Mouse (Mus musculus) brain, embryonic 14.5 days (tissue): ENCODE results near the gene BC030499. TPM values are rescaled to one million over a fixed set of nuclear protein-coding genes. Genes with fewer than 3 reads are reported as not detected.
"Not testable (repeated sequence)": the region's sequence is repeated elsewhere in the genome, so short reads cannot be mapped to it uniquely, and the experiment has no call there.

Experiments used
- DNase-seq: peaks from one replicate; pipeline ENCODE4 v3.0.0-alpha.2; 2011; ENCODE audit warnings: low read depth
- CTCF ChIP-seq: fragments of 200-500 bp; IDR thresholded peaks from 2 replicates; pipeline ENCODE4 v1.5.1; 2012; ENCODE audit warnings: inconsistent platforms, mild to moderate bottlenecking, moderate library complexity, borderline replicate concordance; ENCODE audit not compliant: insufficient read depth, insufficient read length; ENCODE audit errors: extremely low read depth
- POLR2A ChIP-seq: fragments of 200-500 bp; IDR thresholded peaks from 2 replicates; pipeline ENCODE4 v1.6.1; 2012; ENCODE audit warnings: mild to moderate bottlenecking, inconsistent platforms, borderline replicate concordance; ENCODE audit not compliant: poor library complexity, insufficient read depth, insufficient read length, severe bottlenecking; ENCODE audit errors: extremely low read depth
- polyA plus RNA-seq: library from polyadenylated mRNA; depleted of rRNA; stranded (reverse); fragments of >200 nt; gene quantifications from 2 replicates; pipeline ENCODE4 v1.2.3, GENCODE M21; 2012

The BC030499 gene
- polyA plus RNA-seq, 1 experiment: 0.49 TPM

GRCm38 (mm10) chr11:78275596-78275995 is 15.0 kb upstream of the BC030499 start:
- DNase-seq: no peak
- TF ChIP-seq POLR2A: no peak
- TF ChIP-seq CTCF: no peak

GRCm38 (mm10) chr11:78276169-78276568 is 14.5 kb upstream of the BC030499 start:
- DNase-seq: not testable (repeated sequence)
- peak; percentile 21; the same call in 1 of the 2 replicates for TF ChIP-seq CTCF

DNA sequence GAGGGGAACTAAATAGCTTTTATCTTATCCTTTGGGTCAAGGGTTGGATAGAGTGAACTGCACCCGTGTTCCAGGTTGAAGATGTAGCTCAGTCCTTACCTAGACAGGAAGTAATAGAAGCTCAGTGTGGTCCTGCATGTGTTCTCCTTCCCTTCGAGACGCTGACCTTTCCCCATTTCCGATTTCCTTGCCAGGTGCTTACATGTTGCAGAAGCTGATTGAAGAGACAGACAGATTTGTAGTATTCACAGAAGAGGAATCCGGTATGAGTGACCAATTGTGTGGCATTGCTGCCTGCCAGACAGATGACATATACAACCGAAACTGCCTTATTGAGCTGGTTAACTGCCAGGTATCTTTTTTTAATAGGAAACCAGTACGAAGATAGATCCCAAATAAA is 11.8 kb upstream of the BC030499 start:
- TF ChIP-seq POLR2A: no peak
- no peak for TF ChIP-seq CTCF
- no peak for DNase-seq

DNA sequence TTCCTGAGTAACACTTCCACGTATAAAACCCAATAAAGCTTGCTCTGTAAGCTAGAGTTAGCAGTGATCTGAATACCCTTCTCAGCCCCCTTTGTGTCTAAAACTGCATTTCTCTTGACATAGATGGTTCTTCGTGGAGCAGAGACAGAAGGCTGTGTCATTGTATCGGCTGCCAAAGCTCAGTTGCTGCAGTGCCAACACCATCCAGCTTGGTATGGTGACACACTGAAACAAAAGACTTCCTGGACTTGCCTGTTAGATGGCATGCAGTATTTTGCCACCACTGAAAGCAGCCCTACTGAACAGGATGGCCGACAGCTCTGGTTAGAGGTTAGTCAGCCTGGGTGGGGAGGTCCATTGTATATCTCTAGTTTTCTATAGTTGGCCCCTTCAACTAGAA is 11.1 kb upstream of the BC030499 start:
- TF ChIP-seq CTCF: no peak
- TF ChIP-seq POLR2A: no peak
- peak; percentile 5 for DNase-seq

GRCm38 (mm10) chr11:78289146-78289763 is 1.4 kb upstream of the BC030499 start:
- DNase-seq: no peak
- no peak for TF ChIP-seq POLR2A
- no peak for TF ChIP-seq CTCF

DNA sequence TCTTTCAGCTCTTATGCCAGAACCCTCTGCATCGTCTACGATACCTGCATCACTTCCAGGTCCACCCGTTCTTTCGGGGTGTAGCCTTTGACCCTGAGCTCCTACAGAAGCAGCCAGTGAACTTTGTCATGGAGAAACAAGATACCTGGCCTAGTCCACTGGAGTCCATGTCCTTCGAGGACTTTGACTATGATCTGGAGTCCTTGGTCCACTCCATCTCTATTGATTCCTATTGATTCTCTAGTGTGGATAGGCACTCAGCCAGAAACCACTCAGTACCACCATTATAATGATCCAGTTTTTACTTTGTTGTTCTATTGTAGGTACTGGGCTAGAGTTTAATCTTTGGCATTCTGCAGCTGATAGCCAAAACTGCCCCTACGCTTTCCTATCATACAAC is 3.9 kb downstream of the BC030499 start:
- no peak for DNase-seq
- TF ChIP-seq POLR2A: no peak
- no peak for TF ChIP-seq CTCF

DNA sequence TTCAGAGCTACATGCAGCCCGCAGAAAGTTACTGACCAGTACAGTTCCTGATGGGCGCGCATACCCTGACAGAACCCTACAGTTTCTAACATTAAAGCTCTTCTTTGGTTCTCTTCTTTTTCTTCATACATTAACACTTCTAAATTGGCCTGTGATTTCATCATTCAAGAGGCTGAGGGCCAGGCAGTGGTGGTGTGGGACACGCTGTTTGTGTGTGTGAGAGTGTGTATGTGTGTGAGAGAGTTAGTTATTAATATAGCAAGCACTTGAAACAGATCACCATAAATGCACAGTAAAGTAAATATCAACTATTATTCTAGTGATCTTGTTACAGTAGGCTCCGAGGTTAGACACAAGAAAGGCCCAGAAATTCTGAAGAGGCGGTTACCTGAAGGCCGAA is 10.3 kb downstream of the BC030499 start:
- TF ChIP-seq CTCF: no peak
- TF ChIP-seq POLR2A: no peak
- DNase-seq: no peak

DNA sequence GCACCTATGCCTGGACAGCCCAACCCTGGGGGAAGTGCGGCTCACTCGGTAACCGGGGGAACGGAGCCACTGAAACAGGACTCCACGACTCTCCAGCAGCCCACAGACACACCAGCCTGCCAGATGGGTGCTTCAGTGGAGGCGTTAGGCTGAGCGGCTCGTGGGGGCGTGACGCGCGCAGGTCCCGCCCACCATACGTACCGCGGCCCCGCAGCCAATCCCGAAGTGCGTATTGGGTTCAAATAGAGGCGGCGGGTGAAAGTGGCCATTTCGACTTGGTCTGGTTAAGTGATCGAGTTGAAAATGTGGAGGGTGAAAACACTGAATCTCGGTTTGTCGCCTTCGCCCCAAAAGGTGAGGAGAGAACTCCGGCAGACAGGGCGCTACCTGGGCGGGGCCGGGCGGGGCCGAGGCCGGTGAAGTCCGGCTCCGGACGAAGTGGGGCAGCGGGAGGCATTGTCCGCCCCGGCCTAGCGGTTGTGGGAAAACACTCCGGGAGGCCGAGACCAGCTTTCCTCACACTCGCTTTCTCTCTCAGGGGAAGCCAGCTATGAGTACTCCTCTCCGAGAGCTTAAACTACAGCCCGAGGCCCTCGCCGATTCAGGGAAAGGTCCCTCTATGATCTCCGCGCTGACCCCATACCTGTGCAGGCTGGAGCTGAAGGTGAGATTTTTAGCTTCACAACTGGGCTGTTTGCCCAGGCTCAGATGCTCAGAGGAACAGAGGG is 10.9 kb downstream of the BC030499 start, which contains the start of gene Spag5:
Spag5 (plus strand) TSS at position 173 of the 728 bp plus-strand sequence.
- DNase-seq: peak; percentile 97

GRCm38 (mm10) chr11:78305272-78305671 is 14.6 kb downstream of the BC030499 start:
- TF ChIP-seq POLR2A (no peak), CTCF (no peak)
- DNase-seq: no peak

More for the DNA sequence above, 10.9 kb downstream of the BC030499 start, which contains the start of gene Spag5:
- TF ChIP-seq CTCF (no peak), POLR2A (no peak)

DNA sequence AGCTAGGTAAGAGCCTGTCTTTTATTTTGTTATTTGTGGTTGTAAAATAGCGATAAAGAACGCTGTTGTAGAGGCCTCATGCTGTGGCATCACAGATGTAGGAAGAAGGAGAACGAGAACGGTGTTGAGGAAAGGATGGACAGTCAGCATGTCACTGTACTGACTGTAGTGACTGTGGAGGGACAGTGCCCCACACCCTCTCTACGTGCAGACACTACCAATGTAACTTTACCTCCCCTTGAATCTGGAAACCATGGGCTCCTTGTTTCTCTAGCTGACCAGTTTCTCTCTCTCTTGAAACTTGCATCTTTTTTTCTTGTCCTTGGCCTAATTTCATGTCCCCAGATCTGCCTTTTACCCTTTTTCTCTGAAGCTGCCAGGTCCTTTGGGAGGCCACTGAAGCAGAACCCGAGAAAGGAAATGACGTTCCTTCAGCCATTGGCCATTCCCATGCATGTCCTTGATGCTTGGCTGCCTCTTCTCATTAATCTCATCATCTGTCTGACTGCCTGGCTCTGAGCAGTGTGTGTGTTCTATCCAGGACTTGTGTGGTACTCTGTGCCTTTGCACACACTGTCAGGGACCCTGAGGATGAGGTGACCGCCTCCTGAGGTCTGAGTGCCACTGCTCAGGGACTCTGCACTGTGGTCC is 20.3 kb downstream of the BC030499 start:
- no peak for DNase-seq
- TF ChIP-seq CTCF: no peak
- TF ChIP-seq POLR2A: no peak

DNA sequence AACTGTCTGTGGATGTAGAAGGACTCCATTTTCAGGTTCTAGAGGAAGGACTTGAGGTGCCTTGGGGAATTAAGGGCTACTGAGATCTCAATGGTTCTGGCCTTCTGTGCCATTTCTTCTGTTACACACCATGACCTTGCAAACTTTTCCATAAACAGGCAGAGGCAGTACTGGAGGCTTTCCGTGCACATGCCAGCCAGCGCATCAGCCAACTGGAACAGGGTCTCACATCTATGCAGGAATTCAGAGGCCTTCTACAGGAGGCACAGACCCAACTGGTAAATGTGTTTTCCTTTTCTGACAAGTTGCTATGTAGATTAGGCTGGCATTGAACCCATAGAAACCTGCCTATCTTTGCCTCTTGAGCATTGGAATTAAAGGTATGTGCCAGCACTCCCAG is 23.0 kb downstream of the BC030499 start:
- no peak for TF ChIP-seq POLR2A
- no peak for TF ChIP-seq CTCF
- no peak for DNase-seq
